Mouse (Mus musculus): ENCODE results near the gene Olfr209.
"Not testable (repeated sequence)": the region's sequence is repeated elsewhere in the genome, so short reads cannot be mapped to it uniquely, and the experiment has no call there.

Olfr209 gene

GRCm38 (mm10) chr16:59363893-59364292 is at the start of gene Olfr209:
Gene Olfr209 (minus strand): TSS chr16:59363993.
- no peak for DNase-seq (ENCODE audit: extremely low read depth, low read depth, low spot score)

- DNase-seq (ENCODE audit: extremely low read depth, low read depth, low spot score), result no peak
These were observed 49.7 kb upstream of the Olfr209 start for GRCm38 (mm10) chr16:59413475-59413874.

GRCm38 (mm10) chr16:59409800-59410199 is 46.0 kb upstream of the Olfr209 start:
- DNase-seq (ENCODE audit: extremely low read depth, low read depth, low spot score), result no peak

GRCm38 (mm10) chr16:59409341-59409748 is 45.6 kb upstream of the Olfr209 start:
- DNase-seq (ENCODE audit: extremely low read depth, low read depth, low spot score), result peak; percentile 68

- DNase-seq (ENCODE audit: extremely low read depth, low read depth, low spot score), result no peak
These were observed 43.2 kb upstream of the Olfr209 start, which contains the start of gene Gabrr3 for GRCm38 (mm10) chr16:59407032-59407431. Gene Gabrr3 (plus strand): TSS chr16:59407332.

- DNase-seq (ENCODE audit: extremely low read depth, low read depth, low spot score), result no peak
These were observed 41.0 kb upstream of the Olfr209 start for GRCm38 (mm10) chr16:59404798-59405197.

GRCm38 (mm10) chr16:59403684-59404083 is 39.9 kb upstream of the Olfr209 start:
- no peak for DNase-seq (ENCODE audit: extremely low read depth, low read depth, low spot score)

- no peak for DNase-seq (ENCODE audit: extremely low read depth, low read depth, low spot score)
These were observed 38.2 kb upstream of the Olfr209 start for GRCm38 (mm10) chr16:59401985-59402384.

- DNase-seq (ENCODE audit: extremely low read depth, low read depth, low spot score), result no peak
These were observed 37.3 kb upstream of the Olfr209 start for GRCm38 (mm10) chr16:59401102-59401501.

GRCm38 (mm10) chr16:59393300-59393699 is 29.5 kb upstream of the Olfr209 start:
- no peak for DNase-seq (ENCODE audit: extremely low read depth, low read depth, low spot score)

- no peak for DNase-seq (ENCODE audit: extremely low read depth, low read depth, low spot score)
These were observed 14.6 kb downstream of the Olfr209 start, which contains the start of gene Olfr206 for GRCm38 (mm10) chr16:59349146-59349545. Gene Olfr206 (minus strand): TSS chr16:59349246.

- DNase-seq (ENCODE audit: extremely low read depth, low read depth, low spot score), result no peak
These were observed 32.8 kb downstream of the Olfr209 start, which contains the start of gene Olfr205 for GRCm38 (mm10) chr16:59331038-59331437. Gene Olfr205 (minus strand): TSS chr16:59331138.

GRCm38 (mm10) chr16:59323262-59323661 is 40.5 kb downstream of the Olfr209 start:
- not testable (repeated sequence) for DNase-seq (ENCODE audit: extremely low read depth, low read depth, low spot score)

GRCm38 (mm10) chr16:59318148-59318547 is 45.6 kb downstream of the Olfr209 start, which contains the start of gene Olfr204:
Gene Olfr204 (minus strand): TSS chr16:59318248.
- no peak for DNase-seq (ENCODE audit: extremely low read depth, low read depth, low spot score)
